Mouse (Mus musculus) bone marrow macrophage, adult 2 months (primary cell): ENCODE measurements at regions not wholly inside any gene's neighbourhood (a gene's known extent, or its start where the extent isn't known, plus 50 kb on each side); places are given as distances from the start of the nearest gene placed in this dataset.

ENCODE experiments used
- CTCF ChIP-seq: IDR thresholded peaks from 2 replicates; pipeline ENCODE4 v1.5.1; 2012; ENCODE audit warnings: low read depth, mild to moderate bottlenecking, low read length, moderate library complexity
- POLR2A ChIP-seq: IDR thresholded peaks from 2 replicates; pipeline ENCODE4 v1.6.1; 2012; ENCODE audit warnings: mild to moderate bottlenecking, low read depth, low read length, borderline replicate concordance

GRCm38 (mm10) chr8:114076701-114077100, 56.7 kb upstream of the Nudt7 start:
- TF ChIP-seq POLR2A (no peak), CTCF (no peak)
